Mouse (Mus musculus) embryonic fibroblast, embryonic 13.5 days (primary cell): Measurements from ENCODE around the gene Zgpat. TPM values are rescaled to one million over a fixed set of nuclear protein-coding genes. Genes with fewer than 3 reads are reported as not detected.

Source experiments
- H3K27ac ChIP-seq: 2 replicates; pipeline ENCODE4 v1.5.1; 2012; ENCODE audit warnings: low read length, control low read depth, inconsistent platforms; ENCODE audit not compliant: insufficient read depth
- H3K4me1 ChIP-seq: 2 replicates; pipeline ENCODE4 v1.6.1; 2011; ENCODE audit warnings: low read length; ENCODE audit not compliant: control insufficient read depth, insufficient read depth
- H3K4me3 ChIP-seq: 2 replicates; pipeline ENCODE4 v1.5.1; 2011; ENCODE audit warnings: mild to moderate bottlenecking, control low read depth, low read length; ENCODE audit not compliant: insufficient read depth
- CTCF ChIP-seq: IDR thresholded peaks from 2 replicates; pipeline ENCODE4 v1.5.1; 2011; ENCODE audit warnings: mild to moderate bottlenecking, control low read depth, low read length, moderate library complexity, borderline replicate concordance; ENCODE audit not compliant: insufficient read depth
- POLR2A ChIP-seq: IDR thresholded peaks from 2 replicates; pipeline ENCODE4 v1.6.1; 2011; ENCODE audit warnings: low read depth, mild to moderate bottlenecking, control low read depth, low read length, moderate library complexity
- polyA plus RNA-seq: library from polyadenylated mRNA; stranded (reverse); fragments of >200 nt; gene quantifications from 2 replicates; pipeline ENCODE4 v1.2.4, GENCODE M21; 2011; ENCODE audit warnings: low read depth; ENCODE audit not compliant: missing spikeins, insufficient read length

Gene Zgpat
- polyA plus RNA-seq, 1 experiment = 19.1 TPM

DNA sequence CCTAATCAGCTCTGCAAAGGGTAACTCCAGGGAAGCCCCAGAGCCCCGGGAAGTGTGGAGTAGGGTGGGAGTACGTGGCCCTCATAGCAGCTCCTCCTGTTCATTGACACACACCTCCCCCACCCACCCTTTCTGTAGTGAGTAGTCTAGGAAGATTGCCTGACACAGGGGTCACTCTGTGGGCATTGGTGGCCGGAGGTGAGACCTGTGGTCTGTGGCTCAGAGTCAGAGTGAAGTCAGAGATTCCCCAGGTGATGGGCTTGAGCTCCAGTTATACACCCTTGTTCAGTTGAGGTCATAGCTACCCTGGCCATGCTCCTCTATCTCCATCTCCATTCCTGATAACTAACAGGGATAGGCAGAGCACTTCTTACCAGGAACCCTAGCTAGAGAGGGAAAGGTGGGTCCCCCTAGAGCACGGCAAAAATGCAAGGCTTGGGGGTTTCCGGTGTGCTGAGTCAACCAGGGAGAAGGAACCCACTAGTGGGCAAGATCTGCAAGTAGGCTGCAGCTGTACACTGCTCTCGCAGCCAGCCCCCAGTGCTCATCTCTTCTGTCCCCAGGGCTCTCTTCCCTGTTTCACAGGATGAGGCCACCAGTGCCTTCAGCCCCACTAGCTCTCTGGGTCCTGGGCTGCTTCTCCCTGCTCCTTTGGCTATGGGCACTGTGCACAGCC is 17.0 kb downstream of the Zgpat start:
- no peak overlapping the region for H3K4me3 ChIP-seq
- no peak overlapping the region for H3K27ac ChIP-seq
- TF ChIP-seq CTCF (no peak), POLR2A (no peak)
- no peaks in the 10 kb centered on the region for H3K4me1 ChIP-seq

DNA sequence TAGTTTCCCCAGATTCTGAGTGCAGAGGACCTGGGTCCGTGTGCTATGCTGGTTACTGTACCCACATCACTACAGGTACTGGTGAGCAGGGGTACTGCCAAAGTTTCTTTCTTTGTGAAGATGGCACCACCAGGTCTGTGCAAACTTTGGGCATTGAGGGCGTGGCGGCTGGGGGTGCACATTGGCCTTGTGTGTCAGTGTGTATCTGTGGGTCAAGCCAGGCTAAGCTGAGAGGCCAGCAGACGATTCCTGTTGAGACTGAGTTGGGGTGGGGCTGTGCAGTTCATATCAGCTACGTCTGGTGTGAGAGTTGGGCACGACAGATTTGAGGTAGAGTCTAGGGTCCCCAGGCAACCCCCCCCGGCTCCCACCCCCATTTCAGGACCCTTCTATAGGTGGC is 19.7 kb downstream of the Zgpat start:
- H3K27ac ChIP-seq = no peak overlapping the region
- H3K4me1 ChIP-seq = no peaks in the 10 kb centered on the region
- TF ChIP-seq POLR2A (no peak), CTCF (no peak)
- H3K4me3 ChIP-seq = no peak overlapping the region

DNA sequence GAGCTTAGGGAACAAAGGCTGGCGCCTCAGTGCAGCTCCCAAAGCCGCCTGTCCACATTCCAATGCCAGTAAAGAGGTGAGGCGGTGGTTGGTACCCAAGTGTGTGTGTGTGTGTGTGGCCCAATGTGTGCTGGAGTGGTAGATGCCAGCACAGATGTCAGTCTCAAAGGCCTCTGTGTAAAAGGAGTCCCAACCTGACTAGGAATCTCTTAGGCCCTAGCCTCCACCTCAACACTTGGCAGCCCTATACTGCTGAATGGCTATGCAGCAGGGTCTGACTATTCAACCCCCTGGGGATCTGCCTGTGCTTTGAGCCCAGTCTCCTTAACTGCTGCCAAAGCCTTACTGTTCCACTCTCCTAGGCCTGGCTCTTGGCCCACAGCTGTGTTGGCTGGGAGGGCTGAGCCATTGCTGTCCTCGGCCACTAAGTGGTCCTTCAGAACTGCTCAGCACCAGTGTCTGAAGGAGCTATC is 20.2 kb downstream of the Zgpat start:
- no peak overlapping the region for H3K27ac ChIP-seq
- H3K4me1 ChIP-seq = no peaks in the 10 kb centered on the region
- TF ChIP-seq CTCF (no peak), POLR2A (no peak)
- no peak overlapping the region for H3K4me3 ChIP-seq

DNA sequence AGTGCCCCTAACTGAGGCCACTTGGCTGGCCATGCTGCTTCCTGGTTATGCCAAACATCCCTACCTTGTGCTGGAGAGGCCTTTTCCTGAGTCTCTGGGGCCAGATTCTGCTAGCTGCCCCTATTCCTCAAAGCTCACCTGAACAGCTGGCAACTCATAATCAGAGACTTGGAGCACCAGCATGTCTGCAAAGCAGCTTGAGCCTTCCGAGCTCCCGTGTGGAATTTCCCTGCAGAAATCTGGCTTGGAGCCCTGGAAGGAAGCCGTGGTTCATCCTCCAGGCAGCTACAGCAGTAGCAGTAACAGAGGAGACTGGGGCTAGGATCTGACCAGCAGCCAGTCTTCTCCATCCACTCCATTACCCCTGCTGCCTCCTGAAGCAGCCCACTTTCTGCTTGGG is 21.2 kb downstream of the Zgpat start:
- Histone ChIP-seq H3K27ac (no peak overlapping the region), H3K4me3 (no peak overlapping the region), H3K4me1 (no peaks in the 10 kb centered on the region)
- no peak for TF ChIP-seq POLR2A
- TF ChIP-seq CTCF = no peak

DNA sequence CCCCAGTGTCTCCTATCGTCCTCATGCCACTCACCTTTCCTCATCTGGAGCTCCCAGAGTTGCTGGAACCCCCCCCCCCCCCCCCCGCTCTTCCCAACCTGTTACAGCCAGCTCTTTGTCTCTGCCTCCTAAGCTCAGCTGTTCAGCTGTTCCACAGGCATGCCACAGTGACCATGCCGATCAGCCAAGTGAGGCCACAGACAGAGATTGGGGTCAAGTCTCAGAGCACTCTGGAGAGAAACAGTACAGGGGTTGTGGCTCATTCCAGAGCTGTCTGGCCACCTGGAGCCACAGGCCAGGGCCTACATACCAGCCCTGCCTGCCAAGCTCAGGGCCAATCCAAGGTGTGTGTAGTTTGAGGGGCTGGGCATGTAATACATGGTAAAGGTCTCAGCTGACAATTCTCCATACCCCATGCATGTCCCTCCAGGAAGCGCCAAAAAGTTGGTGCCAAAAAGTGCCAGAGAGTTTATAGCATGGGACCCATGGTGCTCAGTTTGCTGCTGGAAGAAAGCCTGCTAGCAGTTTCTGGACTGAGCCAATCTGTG is 22.0 kb downstream of the Zgpat start:
- TF ChIP-seq POLR2A (no peak), CTCF (no peak)
- Histone ChIP-seq H3K4me1 (no peaks in the 10 kb centered on the region), H3K27ac (no peak overlapping the region), H3K4me3 (no peak overlapping the region)

DNA sequence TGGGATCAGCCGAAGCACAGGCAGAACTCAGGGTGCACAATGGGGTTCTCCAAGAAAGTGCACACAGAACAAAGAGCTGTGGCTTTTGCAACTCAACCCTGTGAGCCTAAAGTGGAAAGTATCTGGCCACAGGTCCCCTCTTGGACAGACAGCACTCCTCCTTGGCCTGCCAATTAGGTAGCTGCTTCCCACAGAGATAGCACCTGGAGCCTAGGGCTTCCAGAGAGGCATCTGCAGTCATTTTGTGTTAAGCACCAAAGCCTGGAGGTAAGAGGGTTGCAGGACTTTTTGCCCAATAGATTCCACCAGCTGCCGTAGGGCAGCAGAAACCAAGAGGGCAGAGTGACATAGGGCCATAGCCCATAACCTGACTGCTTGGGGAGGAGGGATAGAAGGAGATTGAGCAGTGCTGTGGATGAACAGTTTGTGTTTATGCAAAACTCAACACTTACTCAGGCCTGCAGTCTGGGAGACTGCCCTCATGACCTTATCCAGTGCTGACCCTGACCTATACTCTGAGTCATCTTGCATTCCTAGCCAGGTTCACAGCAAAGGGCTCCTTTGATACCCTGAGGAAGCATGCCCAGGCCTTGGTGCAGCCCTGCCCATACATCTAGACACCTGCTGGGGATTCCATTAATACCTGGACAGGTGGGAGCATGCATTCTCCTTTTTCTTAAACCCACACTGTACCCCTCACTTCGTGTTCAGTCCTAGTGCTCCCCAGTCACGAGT is 25.6 kb downstream of the Zgpat start:
- Histone ChIP-seq H3K4me3 (no peak overlapping the region), H3K27ac (no peak overlapping the region), H3K4me1 (no peaks in the 10 kb centered on the region)
- TF ChIP-seq CTCF (no peak), POLR2A (no peak)

DNA sequence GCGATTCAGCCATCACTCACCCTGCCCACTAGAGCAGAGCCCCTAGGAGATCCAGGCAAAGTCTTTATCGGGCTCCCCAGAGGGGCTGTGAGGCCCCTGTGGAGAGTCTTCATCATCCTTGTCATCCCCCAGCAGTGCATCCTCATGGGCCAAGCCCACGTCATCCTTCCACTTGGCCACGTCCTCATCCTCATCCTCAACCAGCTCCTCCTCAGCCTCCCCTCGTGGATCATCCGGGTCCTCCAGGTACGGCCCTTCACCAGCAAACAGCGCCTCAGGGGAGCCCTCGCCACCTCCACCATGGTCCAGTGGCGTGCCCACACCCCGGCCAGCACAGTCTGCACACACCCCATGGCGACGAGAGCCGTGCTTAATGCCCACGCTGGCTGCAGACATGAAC is 26.3 kb downstream of the Zgpat start:
- H3K4me3 ChIP-seq = no peak overlapping the region
- H3K27ac ChIP-seq = no peak overlapping the region
- H3K4me1 ChIP-seq = no peaks in the 10 kb centered on the region
- TF ChIP-seq POLR2A (no peak), CTCF (no peak)

DNA sequence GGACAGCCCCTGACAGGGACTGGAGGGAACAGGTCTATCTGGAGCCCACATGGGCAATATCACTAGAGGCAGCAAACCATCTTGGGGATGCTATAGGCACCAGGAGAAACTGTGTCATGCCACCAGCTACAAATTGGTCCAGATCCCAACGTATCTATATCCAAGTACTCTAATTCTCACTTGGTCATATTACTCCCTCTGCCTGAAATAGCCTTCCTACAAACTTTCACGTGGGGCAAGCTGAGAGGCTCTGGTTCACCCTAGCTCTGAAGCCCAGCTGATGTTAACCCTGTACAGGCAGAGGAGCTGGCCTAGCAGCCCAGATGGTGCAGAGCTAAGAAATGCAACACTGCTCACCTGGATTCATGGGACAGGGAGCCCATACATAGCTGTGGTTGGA is 26.8 kb downstream of the Zgpat start:
- no peak overlapping the region for H3K4me3 ChIP-seq
- TF ChIP-seq POLR2A (no peak), CTCF (no peak)
- H3K4me1 ChIP-seq = no peaks in the 10 kb centered on the region
- H3K27ac ChIP-seq = no peak overlapping the region

DNA sequence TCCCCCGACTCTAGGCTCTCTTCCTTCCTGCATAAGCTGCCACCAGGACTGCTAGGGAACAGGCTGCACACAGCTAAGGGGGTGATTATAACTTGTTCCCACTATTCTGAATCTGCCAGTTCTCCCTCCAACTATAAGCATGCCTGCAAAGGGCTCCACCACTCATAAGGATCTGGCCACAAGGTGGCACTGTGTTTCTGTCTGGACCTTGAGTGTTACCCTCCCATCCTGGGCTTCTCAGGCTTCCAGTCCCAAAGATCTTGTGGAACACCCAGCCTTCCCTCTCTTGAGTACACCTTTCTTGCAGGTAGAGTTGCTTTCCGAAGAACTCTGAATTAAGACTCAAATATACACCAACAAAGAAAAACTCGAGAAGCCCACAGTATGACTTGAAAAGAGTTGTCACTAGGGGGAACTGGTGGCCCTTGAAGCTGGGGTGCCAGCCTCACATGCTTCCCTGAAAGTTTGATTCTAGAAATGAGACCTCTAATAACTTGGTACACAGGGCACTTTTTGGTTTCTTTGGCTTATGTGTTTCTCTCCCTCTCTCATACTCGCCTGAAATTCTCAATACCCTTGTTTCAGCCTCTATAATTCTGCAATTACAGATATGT is 28.0 kb downstream of the Zgpat start:
- no peak overlapping the region for H3K4me3 ChIP-seq
- H3K4me1 ChIP-seq = peaks cover 1% of the 10 kb centered on the region; the same call in 1 of the 2 replicates
- H3K27ac ChIP-seq = no peak overlapping the region
- peak; percentile 77 for TF ChIP-seq CTCF
- no peak for TF ChIP-seq POLR2A

DNA sequence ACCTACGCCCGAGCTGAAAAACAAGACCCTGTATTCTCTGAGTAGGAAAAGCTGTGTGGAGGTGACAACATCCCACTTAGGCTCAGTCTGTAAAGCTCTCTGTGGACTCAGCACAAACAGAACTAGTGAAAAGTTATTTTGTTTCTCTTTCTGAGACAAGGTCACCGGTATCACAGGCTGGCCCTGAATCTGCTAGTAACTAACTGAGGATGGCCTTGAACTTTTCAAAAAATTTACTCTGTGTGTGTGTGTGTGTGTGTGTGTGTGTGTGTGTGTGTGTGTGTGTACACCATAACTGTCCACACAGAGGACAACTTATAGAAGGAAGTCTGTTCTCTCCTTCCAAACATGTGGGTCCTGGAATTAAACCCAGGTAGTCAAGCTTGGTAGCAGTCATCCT is 29.4 kb downstream of the Zgpat start:
- Histone ChIP-seq H3K27ac (no peak overlapping the region), H3K4me1 (peaks cover 3% of the 10 kb centered on the region; the same call in 1 of the 2 replicates), H3K4me3 (no peak overlapping the region)
- TF ChIP-seq POLR2A (no peak), CTCF (no peak)
